Mouse (Mus musculus) CH12.LX (cell line): ENCODE measurements around the gene Stk25. TPM values are rescaled to one million over a fixed set of nuclear protein-coding genes. Genes with fewer than 3 reads are reported as not detected.

ENCODE experiments used
- DNase-seq: peaks from one replicate; pipeline ENCODE4 v3.0.0-alpha.2; 2013; ENCODE audit errors: extremely low read depth
- H3K27ac ChIP-seq: 2 replicates; pipeline ENCODE4 v1.5.1; 2012; ENCODE audit warnings: low read depth, mild to moderate bottlenecking, control low read depth, moderate library complexity; ENCODE audit not compliant: insufficient read depth
- H3K27me3 ChIP-seq: replicated peaks from 2 replicates; pipeline ENCODE3; 2012; ENCODE audit warnings: inconsistent platforms
- H3K36me3 ChIP-seq, 2 experiments: replicated peaks in 1 of 2; 2 replicates each; pipeline versions ENCODE3 to v1.6.1; 2012; ENCODE audit warnings: inconsistent platforms in 1 of 2, low read length in 1 of 2, mild to moderate bottlenecking in 1 of 2, mixed read lengths in 1 of 2, moderate library complexity in 1 of 2; ENCODE audit not compliant: control insufficient read depth in 1 of 2, insufficient read depth in 1 of 2
- H3K4me1 ChIP-seq, 2 experiments: 2 replicates each; pipeline ENCODE4 v1.6.1; 2012; ENCODE audit warnings: inconsistent platforms in 1 of 2, moderate library complexity in 1 of 2; ENCODE audit not compliant: insufficient read depth in 2 of 2, control insufficient read depth in 1 of 2
- H3K4me2 ChIP-seq: 2 replicates; pipeline ENCODE4 v1.6.1; 2012; ENCODE audit warnings: low read depth, mild to moderate bottlenecking, control low read depth; ENCODE audit not compliant: poor library complexity, insufficient read depth, severe bottlenecking
- H3K4me3 ChIP-seq, 3 experiments: fragments of 150-350 bp in 1 of 3; sonication (generic) in 1 of 3; replicated peaks in 1 of 3; 2 replicates each; pipeline versions ENCODE3 to v1.5.1; 2011 to 2012; ENCODE audit warnings: low read depth in 2 of 3, low read length in 2 of 3, mild to moderate bottlenecking in 2 of 3, moderate library complexity in 2 of 3, control low read depth in 1 of 3, improper control_type of control experiment in 1 of 3, inconsistent platforms in 1 of 3, mixed read lengths in 1 of 3; ENCODE audit not compliant: poor library complexity in 1 of 3
- H3K79me2 ChIP-seq: replicated peaks from 2 replicates; pipeline ENCODE4 v1.6.1; 2012; ENCODE audit warnings: mild to moderate bottlenecking, moderate library complexity; ENCODE audit not compliant: control insufficient read depth, poor library complexity, insufficient read depth, severe bottlenecking; ENCODE audit errors: extremely low read depth
- H3K9ac ChIP-seq: 2 replicates; pipeline ENCODE4 v1.6.1; 2012; ENCODE audit warnings: low read depth, mild to moderate bottlenecking, control low read depth, moderate library complexity; ENCODE audit not compliant: insufficient read depth
- H3K9me3 ChIP-seq: replicated peaks from 2 replicates; pipeline ENCODE3; 2012; ENCODE audit warnings: low read length, inconsistent platforms, mixed read lengths
- BHLHE40 ChIP-seq: IDR thresholded peaks from 2 replicates; pipeline ENCODE4 v1.6.1; 2011; ENCODE audit warnings: mild to moderate bottlenecking, low read depth, low read length, improper control_type of control experiment
- CHD2 ChIP-seq: IDR thresholded peaks from 2 replicates; pipeline ENCODE4 v1.6.1; 2011; ENCODE audit warnings: low read length, improper control_type of control experiment
- CTCF ChIP-seq, 2 experiments: IDR thresholded peaks in 1 of 2; conservative IDR thresholded peaks in 1 of 2; 2 replicates each; pipeline ENCODE4 v1.5.1; 2011 to 2012; ENCODE audit warnings: low read depth in 2 of 2, low read length in 2 of 2, improper control_type of control experiment in 1 of 2, inconsistent platforms in 1 of 2, mild to moderate bottlenecking in 1 of 2, moderate library complexity in 1 of 2
- E2F4 ChIP-seq: IDR thresholded peaks from 2 replicates; pipeline ENCODE4 v1.6.1; 2011; ENCODE audit warnings: low read depth, low read length, improper control_type of control experiment; ENCODE audit not compliant: insufficient replicate concordance
- ELF1 ChIP-seq: IDR thresholded peaks from 2 replicates; pipeline ENCODE4 v1.6.1; 2014; ENCODE audit warnings: low read depth, mild to moderate bottlenecking, inconsistent platforms, low read length, improper control_type of control experiment
- KAT2A ChIP-seq: IDR thresholded peaks from 2 replicates; pipeline ENCODE4 v1.6.1; 2012; ENCODE audit warnings: low read length, improper control_type of control experiment, inconsistent platforms; ENCODE audit not compliant: insufficient replicate concordance
- MAFK ChIP-seq: IDR thresholded peaks from 2 replicates; pipeline ENCODE4 v1.6.1; 2011; ENCODE audit warnings: low read length, improper control_type of control experiment; ENCODE audit not compliant: insufficient replicate concordance
- MAZ ChIP-seq: IDR thresholded peaks from 2 replicates; pipeline ENCODE4 v1.6.1; 2012; ENCODE audit warnings: low read depth, mild to moderate bottlenecking, inconsistent platforms, low read length, improper control_type of control experiment, moderate library complexity
- MXI1 ChIP-seq: IDR thresholded peaks from 2 replicates; pipeline ENCODE4 v1.6.1; 2011; ENCODE audit warnings: mild to moderate bottlenecking, low read depth, low read length, improper control_type of control experiment
- POLR2AphosphoS2 ChIP-seq: IDR thresholded peaks from 2 replicates; pipeline ENCODE4 v1.6.1; 2011; ENCODE audit warnings: low read depth, low read length, improper control_type of control experiment
- RAD21 ChIP-seq: IDR thresholded peaks from 2 replicates; pipeline ENCODE4 v1.6.1; 2011; ENCODE audit warnings: low read depth, mild to moderate bottlenecking, low read length, improper control_type of control experiment, moderate library complexity
- SMC3 ChIP-seq: IDR thresholded peaks from 2 replicates; pipeline ENCODE4 v1.6.1; 2011; ENCODE audit warnings: low read depth, low read length, improper control_type of control experiment
- TBP ChIP-seq: conservative IDR thresholded peaks from 2 replicates; pipeline ENCODE4 v1.6.1; 2011; ENCODE audit warnings: low read depth, low read length, improper control_type of control experiment
- ZMIZ1 ChIP-seq: IDR thresholded peaks from 2 replicates; pipeline ENCODE4 v1.6.1; 2012; ENCODE audit warnings: low read depth, mild to moderate bottlenecking, inconsistent platforms, low read length, improper control_type of control experiment
- ZNF384 ChIP-seq: IDR thresholded peaks from 2 replicates; pipeline ENCODE4 v1.6.1; 2012; ENCODE audit warnings: low read depth, low read length, improper control_type of control experiment, inconsistent platforms
- dilution Hi-C: fragments of 300-500 bp; cut with MboI; formaldehyde crosslinking; loops from 2 replicates; pipeline ENCODE4 v1.14.3; 2020; ENCODE audit warnings: low sequenced_read_pairs; ENCODE audit not compliant: extremely low pct_unique_long_range_greater_than_20kb, extremely low pct_ligation_motif_present
- in situ Hi-C: fragments of 300-500 bp; cut with MboI; formaldehyde crosslinking; loops from 3 replicates; pipeline ENCODE4 v1.14.3; 2019; ENCODE audit warnings: low sequenced_read_pairs, low pct_ligation_motif_present, low pct_unique_long_range_greater_than_20kb, mixed read lengths
- polyA plus RNA-seq: library from polyadenylated mRNA; unstranded; fragments of >175 nt; gene quantifications from 2 replicates; pipeline ENCODE4 v1.2.1, GENCODE M21; 2012; ENCODE audit warnings: low read depth; ENCODE audit not compliant: insufficient read length
- total RNA-seq, 2 experiments: library from RNA; depleted of rRNA; stranded (reverse); fragments of 300-350 nt in 1 of 2; fragments of >200 nt in 1 of 2; gene quantifications; 2 replicates each; pipeline ENCODE4 v1.2.3; 2012 to 2014

The Stk25 gene
- total and polyA plus RNA-seq, 3 experiments, result 24.9 to 45.1 (median 32.0) TPM

DNA sequence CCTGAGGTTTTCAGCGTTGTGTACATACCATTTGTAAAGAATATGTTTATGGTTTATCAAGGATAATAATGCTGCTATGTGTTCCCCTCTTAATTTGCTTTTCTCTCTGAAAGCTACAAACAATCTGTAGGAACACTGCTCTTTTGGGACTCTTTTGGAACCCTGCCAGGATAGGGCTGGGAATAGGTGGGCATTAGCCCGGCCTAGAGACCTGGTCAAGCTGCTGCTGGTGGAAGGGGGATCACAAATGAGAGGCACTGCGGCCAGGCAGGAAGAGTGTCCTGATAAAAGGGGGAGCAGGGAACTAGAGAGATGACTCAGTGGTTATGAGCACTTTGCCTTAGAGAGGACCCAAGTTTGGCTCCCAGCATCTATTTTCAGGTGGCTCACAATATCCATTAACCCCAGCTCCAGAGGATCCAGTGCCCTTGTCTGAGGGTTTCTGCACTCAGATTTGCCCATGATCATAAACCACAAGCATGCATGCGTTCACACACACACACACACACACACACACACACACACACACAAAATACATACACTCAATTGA, 49.7 kb downstream of the Stk25 start:
- Histone ChIP-seq H3K79me2 (no peaks in the 10 kb centered on the region), H3K4me3 (no peak overlapping the region), H3K36me3 (no peaks in the 10 kb centered on the region), H3K27me3 (no peaks in the 10 kb centered on the region), H3K4me2 (no peak overlapping the region), H3K4me1 (no peaks in the 10 kb centered on the region), H3K27ac (no peak overlapping the region), H3K9me3 (no peaks in the 10 kb centered on the region), H3K9ac (no peak overlapping the region)
- dilution Hi-C loops, result no loop called here
- no peak for DNase-seq
- in situ Hi-C loops, result no loop called here
- TF ChIP-seq BHLHE40 (no peak), SMC3 (no peak), MAFK (no peak), POLR2AphosphoS2 (no peak), ZMIZ1 (no peak), CHD2 (no peak), TBP (no peak), ZNF384 (no peak), ELF1 (no peak), MXI1 (no peak)

- no peaks in the 10 kb centered on the region for H3K79me2 ChIP-seq
- H3K4me1 ChIP-seq, result no peaks in the 10 kb centered on the region
- dilution Hi-C loops, result no loop called here
- no peak overlapping the region for H3K4me3 ChIP-seq
- DNase-seq, result peak; percentile 9
- no peaks in the 10 kb centered on the region for H3K27me3 ChIP-seq
- H3K27ac ChIP-seq, result no peak overlapping the region
- no peak overlapping the region for H3K4me2 ChIP-seq
- in situ Hi-C loops, result no loop called here
- TF ChIP-seq RAD21, result peak; percentile 13
- no peak for TF ChIP-seq KAT2A
- TF ChIP-seq E2F4, result no peak
- peak; percentile 30 for TF ChIP-seq SMC3
- TF ChIP-seq ZMIZ1, result no peak
- TF ChIP-seq ELF1, result no peak
- TF ChIP-seq MAZ, result no peak
- peak in 1 of 2 experiments; percentile 29; a peak in 1 of 4 replicates for TF ChIP-seq CTCF (conservative IDR thresholded peaks at IDR 0.05 in 1 of 2, IDR thresholded peaks at IDR 0.05 in 1 of 2; ENCODE audit: low read depth in 2 of 2, low read length in 2 of 2)
- no peak for TF ChIP-seq MAFK
- TF ChIP-seq, all 38 proteins: peak for 3
- Histone ChIP-seq H3K9ac (no peak overlapping the region), H3K9me3 (no peaks in the 10 kb centered on the region), H3K36me3 (no peaks in the 10 kb centered on the region)
These were observed 51.1 kb downstream of the Stk25 start for GRCm38 (mm10) chr1:93607090-93608083.
